Mouse (Mus musculus) stomach, adult 2 months (tissue): ENCODE data around the gene Tcirg1. TPM values are rescaled to one million over a fixed set of nuclear protein-coding genes. Genes with fewer than 3 reads are reported as not detected.

ENCODE experiments used
- polyA plus RNA-seq: library from polyadenylated mRNA; depleted of rRNA; stranded (reverse); fragments of >200 nt; gene quantifications from 2 replicates; pipeline ENCODE4 v1.2.3, GENCODE M21; 2012; rRNA removed

Gene Tcirg1
- polyA plus RNA-seq = 67.3 and 72.2 TPM in 2 replicates

GRCm38 (mm10) chr19:3906795-3907786, at the start of gene Tcirg1:
Gene Tcirg1, minus strand, starts transcription at chr19:3907133.

GRCm38 (mm10) chr19:3935032-3935895, 28.3 kb upstream of the Tcirg1 start, which contains the start of gene Unc93b1:
Gene Unc93b1, plus strand, starts transcription at chr19:3935186.

GRCm38 (mm10) chr19:3929211-3929941, 22.4 kb upstream of the Tcirg1 start, which contains the start of gene Aldh3b1:
Gene Aldh3b1, minus strand, starts transcription at chr19:3929808.

GRCm38 (mm10) chr19:3912337-3913204, 5.6 kb upstream of the Tcirg1 start, which contains the start of gene Ndufs8:
Gene Ndufs8, minus strand, starts transcription at chr19:3912774.

GRCm38 (mm10) chr19:3851502-3851962, 55.4 kb downstream of the Tcirg1 start, which contains the start of gene Chka:
Gene Chka, plus strand, starts transcription at chr19:3851773.

Other genes with a start within 250 kb of the Tcirg1 start
- 40.9 and 44.6 TPM in 2 replicates for gene Lrp5, start 220.6 kb downstream of the Tcirg1 start, polyA plus RNA-seq
- 14.1 and 19.8 TPM in 2 replicates for gene 1810055G02Rik, start 198.8 kb downstream of the Tcirg1 start, polyA plus RNA-seq
- 3.0 and 4.4 TPM in 2 replicates for gene Kmt5b, start 139.7 kb downstream of the Tcirg1 start, polyA plus RNA-seq
- gene Chka, start 55.4 kb downstream of the Tcirg1 start, polyA plus RNA-seq = 32.5 and 46.5 TPM in 2 replicates
- gene Ndufs8, start 5.6 kb upstream of the Tcirg1 start, polyA plus RNA-seq = 180 and 250 TPM in 2 replicates
- 2.0 TPM in 2 replicates for gene Aldh3b1, start 22.7 kb upstream of the Tcirg1 start, polyA plus RNA-seq
- 31.5 and 46.6 TPM in 2 replicates for gene Unc93b1, start 28.1 kb upstream of the Tcirg1 start, polyA plus RNA-seq
- gene Aldh3b3, start 51.5 kb upstream of the Tcirg1 start, polyA plus RNA-seq = 0.15 and 0.23 TPM in 2 replicates
- 32.2 and 43.3 TPM in 2 replicates for gene Aldh3b2, start 65.2 kb upstream of the Tcirg1 start, polyA plus RNA-seq
- 11.4 and 16.6 TPM in 2 replicates for gene Acy3, start 79.4 kb upstream of the Tcirg1 start, polyA plus RNA-seq
- gene Tbx10, start 85.6 kb upstream of the Tcirg1 start, polyA plus RNA-seq = not detected in 2 replicates
- 14.0 and 30.7 TPM in 2 replicates for gene Nudt8, start 93.4 kb upstream of the Tcirg1 start, polyA plus RNA-seq
- 0.82 and 1.4 TPM in 2 replicates for gene Gm49405, start 93.5 kb upstream of the Tcirg1 start, polyA plus RNA-seq
- 6.4 and 6.9 TPM in 2 replicates for gene Doc2g, start 96.2 kb upstream of the Tcirg1 start, polyA plus RNA-seq
- 125 and 129 TPM in 2 replicates for gene Ndufv1, start 105.7 kb upstream of the Tcirg1 start, polyA plus RNA-seq
- gene Gstp1, start 130.9 kb upstream of the Tcirg1 start, polyA plus RNA-seq = 1,477 and 1,578 TPM in 2 replicates
- 160 and 194 TPM in 2 replicates for gene Gstp2, start 138.9 kb upstream of the Tcirg1 start, polyA plus RNA-seq
- 1.6 and 1.9 TPM in 2 replicates for gene Gstp3, start 152.4 kb upstream of the Tcirg1 start, polyA plus RNA-seq
- gene Cabp2, start 174.4 kb upstream of the Tcirg1 start, polyA plus RNA-seq = not detected in 2 replicates
- gene Cdk2ap2, start 190.0 kb upstream of the Tcirg1 start, polyA plus RNA-seq = 155 and 221 TPM in 2 replicates
- gene Pitpnm1, start 192.9 kb upstream of the Tcirg1 start, polyA plus RNA-seq = 68.7 and 72.3 TPM in 2 replicates
- 25.6 and 32.7 TPM in 2 replicates for gene Aip, start 218.7 kb upstream of the Tcirg1 start, polyA plus RNA-seq
- gene Gpr152, start 232.7 kb upstream of the Tcirg1 start, polyA plus RNA-seq = not detected in 2 replicates
- not detected in 2 replicates for gene Cabp4, start 236.9 kb upstream of the Tcirg1 start, polyA plus RNA-seq
- gene Coro1b, start 241.5 kb upstream of the Tcirg1 start, polyA plus RNA-seq = 140 and 142 TPM in 2 replicates
- gene Ptprcap, start 246.5 kb upstream of the Tcirg1 start, polyA plus RNA-seq = 25.8 and 51.7 TPM in 2 replicates